Mouse (Mus musculus): ENCODE measurements around the gene Pilrb1.
"Not testable (repeated sequence)": the region's sequence is repeated elsewhere in the genome, so short reads cannot be mapped to it uniquely, and the experiment has no call there.

The Pilrb1 gene

GRCm38 (mm10) chr5:137857960-137858710 is at the start of gene Pilrb1:
Gene Pilrb1 (minus strand): TSS chr5:137858106.
- peak in 1 of 2 experiments; percentile 28 for DNase-seq (ENCODE audit: low spot score in 2 of 2)

DNA sequence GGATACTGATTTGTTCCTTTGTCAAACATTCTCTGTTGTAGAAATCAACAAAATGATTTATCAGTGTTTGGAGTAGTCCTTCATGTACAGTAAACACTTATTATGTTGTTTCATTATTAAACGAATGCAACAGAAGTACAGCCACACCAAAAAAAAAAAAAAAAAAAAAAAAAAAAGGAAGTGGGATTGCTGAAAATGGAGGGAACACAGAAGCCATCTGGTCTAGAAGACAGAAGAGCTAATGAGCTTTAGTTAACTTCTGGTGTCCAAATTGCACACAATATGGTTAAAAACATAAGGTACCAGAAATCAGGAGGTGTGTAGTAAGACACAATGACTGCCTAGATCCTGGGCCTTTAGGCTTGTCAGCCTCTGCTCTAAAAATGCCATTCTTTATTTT is 39.9 kb upstream of the Pilrb1 start:
- no peak for DNase-seq (ENCODE audit: low spot score in 2 of 2)

DNA sequence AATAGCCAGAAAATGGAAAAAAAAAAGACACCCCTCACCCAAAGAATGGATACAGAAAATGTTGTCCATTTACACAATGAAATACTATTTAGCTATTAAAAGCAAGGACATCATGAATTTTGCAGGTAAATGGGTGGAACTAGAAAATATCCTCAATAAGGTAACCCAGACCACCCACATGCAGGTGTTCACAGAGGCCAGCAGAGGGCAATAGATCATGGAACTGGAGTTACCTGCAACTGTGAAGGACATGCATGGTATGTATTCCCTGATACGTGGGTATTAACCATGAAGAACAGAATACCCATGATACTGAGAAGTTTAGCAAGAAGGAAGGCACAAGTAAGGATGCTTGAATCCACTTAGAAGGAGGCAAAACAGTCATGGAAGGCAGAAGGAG is 35.0 kb upstream of the Pilrb1 start:
- no peak for DNase-seq (ENCODE audit: low spot score in 2 of 2)

- DNase-seq (ENCODE audit: low spot score in 2 of 2), result no peak
These were observed 29.8 kb upstream of the Pilrb1 start for GRCm38 (mm10) chr5:137887666-137888065.

DNA sequence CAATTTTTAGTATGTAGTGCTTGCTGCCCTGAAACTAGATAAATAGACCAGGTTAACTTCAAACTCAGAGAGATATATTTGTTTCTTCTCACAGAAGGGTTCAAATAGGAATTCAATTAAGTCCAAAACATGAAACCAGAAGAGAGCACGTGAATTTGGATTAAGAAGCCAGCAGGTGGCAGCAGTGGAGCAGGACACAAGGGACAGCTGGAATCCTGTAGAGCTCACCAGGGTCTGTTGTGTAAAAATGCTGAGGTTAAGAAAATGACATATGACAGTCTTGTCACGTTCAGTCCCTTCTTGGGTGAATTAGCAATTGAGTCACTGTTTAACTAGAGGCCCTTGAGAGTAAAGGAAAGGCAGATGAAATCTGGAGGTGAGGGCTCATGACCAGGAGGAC is 28.0 kb upstream of the Pilrb1 start:
- peak; percentile 12 to 17 for DNase-seq (ENCODE audit: low spot score in 2 of 2)

DNA sequence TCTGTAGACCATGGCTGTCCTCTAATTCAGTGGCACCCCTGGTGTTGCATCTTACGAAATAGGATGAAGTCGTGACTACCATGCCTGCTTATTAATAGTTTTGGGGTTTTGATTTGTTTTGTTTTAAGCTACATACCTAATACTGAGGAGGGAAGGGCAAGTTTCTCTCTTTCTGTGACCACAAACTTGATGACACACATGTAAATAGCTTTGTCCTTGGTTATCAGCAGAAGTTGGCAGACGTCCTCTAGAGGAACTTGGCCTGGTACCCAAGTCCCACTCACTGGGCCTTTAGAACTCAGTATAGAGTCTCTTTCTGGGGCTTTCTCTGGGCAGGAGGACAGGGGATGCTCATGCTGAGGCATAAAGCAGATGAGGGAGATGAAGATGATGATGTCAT is 25.4 kb upstream of the Pilrb1 start:
- DNase-seq (ENCODE audit: low spot score in 2 of 2), result no peak

- DNase-seq (ENCODE audit: low spot score in 2 of 2), result no peak
These were observed 25.0 kb upstream of the Pilrb1 start for GRCm38 (mm10) chr5:137882922-137883321.

DNA sequence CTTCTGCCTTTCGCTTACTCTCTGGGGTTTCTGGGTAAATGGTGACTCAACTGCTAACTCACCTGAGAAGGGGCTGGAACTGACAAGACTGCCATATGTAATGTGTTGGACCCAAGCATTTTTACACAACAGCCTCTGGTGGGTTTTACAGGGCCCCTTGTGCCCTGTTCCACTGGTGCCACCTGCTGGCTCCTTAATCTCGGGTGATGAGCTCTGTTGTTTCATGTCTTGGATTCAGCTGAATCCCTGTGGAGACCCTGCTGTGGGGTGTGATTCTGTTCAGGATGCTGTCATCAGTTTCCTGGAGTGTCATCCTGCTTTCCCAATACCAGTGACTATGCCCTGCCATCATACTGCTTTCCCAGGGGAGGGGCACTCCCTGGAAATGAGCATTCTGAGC is 20.0 kb upstream of the Pilrb1 start:
- peak in 1 of 2 experiments; percentile 29 for DNase-seq (ENCODE audit: low spot score in 2 of 2)

- no peak for DNase-seq (ENCODE audit: low spot score in 2 of 2)
These were observed 17.1 kb upstream of the Pilrb1 start for GRCm38 (mm10) chr5:137875054-137875453.

GRCm38 (mm10) chr5:137872381-137872702 is 14.4 kb upstream of the Pilrb1 start:
- not testable (repeated sequence) for DNase-seq (ENCODE audit: low spot score in 2 of 2)

DNA sequence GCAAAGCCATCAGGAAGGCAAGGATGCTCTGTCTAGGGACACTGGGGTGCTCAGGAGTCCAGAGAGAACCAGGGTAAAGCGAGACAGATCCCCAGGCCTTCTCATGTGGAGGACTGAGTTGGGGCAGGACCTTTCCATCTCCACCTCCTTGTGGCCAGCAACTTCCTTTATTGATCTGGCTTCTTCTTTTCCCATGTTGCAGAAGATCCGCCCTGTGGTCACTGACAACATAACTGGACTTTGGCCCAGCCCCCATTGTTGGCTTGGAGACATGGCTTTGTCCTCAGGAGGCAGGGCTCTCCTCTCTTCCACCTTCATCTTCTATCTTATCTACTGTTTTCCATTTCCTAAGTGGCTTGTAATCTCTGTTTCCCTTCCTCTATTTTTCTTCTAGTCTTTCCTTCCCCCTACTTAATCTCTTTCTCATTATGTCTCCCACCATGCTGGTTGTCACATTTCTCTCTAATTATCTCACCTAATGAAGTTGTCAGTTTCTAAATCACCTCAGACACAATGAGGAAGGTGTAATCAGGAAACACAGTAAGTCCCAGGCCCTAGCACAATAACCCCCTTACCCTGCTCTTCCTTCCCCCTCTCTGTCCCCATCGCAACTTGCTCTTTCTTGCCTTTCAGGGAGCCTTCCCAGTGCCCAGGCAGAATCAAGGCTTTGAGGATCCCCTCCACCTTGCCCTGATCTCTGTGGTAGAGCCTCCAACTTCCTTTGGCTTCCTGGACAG is 13.9 kb upstream of the Pilrb1 start, which contains the start of gene Pilrb2:
Gene Pilrb2 (minus strand): TSS at position 172 of the 737 bp plus-strand sequence.
- DNase-seq (ENCODE audit: low spot score in 2 of 2), result not testable (repeated sequence)

GRCm38 (mm10) chr5:137868600-137868999 is 10.7 kb upstream of the Pilrb1 start:
- DNase-seq (ENCODE audit: low spot score in 2 of 2), result not testable (repeated sequence)

DNA sequence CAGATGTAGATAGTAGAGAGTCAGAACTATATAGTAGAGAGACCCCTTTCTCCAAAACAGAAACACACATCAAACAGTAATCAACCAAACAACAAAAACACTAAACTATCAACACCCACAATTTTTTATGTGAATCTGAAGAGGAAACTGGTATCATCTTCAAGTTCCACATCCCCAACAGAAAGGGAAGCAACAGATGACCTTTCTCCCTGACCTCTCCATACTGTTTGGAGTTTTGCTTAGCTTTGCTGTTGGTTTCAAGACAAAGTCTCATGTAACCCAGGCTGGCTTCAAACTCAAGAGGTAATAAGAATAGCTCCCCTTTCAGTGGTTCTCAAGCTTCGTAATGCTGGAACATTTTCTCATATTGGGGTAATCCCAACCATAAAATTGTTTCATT is 6.1 kb upstream of the Pilrb1 start:
- not testable (repeated sequence) for DNase-seq (ENCODE audit: low spot score in 2 of 2)

DNA sequence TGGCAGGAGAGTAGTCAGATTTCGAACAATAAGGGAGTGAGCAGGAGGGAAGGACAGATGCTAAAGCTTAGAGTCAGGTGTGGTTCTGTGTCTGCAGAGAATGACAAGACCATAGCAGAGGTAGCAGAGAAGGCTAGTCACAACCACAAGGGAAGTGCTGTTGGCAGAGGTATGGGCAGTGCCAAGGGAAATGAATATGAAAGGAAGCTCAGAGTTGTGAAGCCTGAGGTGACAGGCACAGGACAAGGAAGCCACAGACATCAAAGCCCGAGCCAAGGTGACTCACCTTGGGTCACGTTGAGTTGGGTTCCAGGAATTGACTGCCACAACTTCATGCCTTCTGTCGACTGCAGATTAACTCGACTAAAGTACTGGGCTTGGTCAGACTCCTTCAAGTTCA is 1.0 kb downstream of the Pilrb1 start:
- peak; percentile 46 to 48 for DNase-seq (ENCODE audit: low spot score in 2 of 2)

GRCm38 (mm10) chr5:137854907-137855306 is 3.0 kb downstream of the Pilrb1 start:
- not testable (repeated sequence) for DNase-seq (ENCODE audit: low spot score in 2 of 2)

DNA sequence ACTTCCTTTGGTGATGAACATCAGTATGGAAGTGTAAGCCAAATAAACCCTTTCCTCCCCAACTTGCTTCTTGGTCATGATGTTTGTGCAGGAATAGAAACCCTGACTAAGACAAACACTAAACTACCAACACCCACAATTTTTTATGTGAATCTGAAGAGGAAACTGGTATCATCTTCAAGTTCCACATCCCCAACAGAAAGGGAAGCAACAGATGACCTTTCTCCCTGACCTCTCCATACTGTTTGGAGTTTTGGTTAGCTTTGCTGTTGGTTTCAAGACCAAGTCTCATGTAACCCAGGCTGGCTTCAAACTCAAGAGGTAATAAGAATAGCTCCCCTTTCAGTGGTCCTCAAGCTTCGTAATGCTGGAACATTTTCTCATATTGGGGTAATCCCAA is 7.6 kb downstream of the Pilrb1 start:
- not testable (repeated sequence) for DNase-seq (ENCODE audit: low spot score in 2 of 2)

DNA sequence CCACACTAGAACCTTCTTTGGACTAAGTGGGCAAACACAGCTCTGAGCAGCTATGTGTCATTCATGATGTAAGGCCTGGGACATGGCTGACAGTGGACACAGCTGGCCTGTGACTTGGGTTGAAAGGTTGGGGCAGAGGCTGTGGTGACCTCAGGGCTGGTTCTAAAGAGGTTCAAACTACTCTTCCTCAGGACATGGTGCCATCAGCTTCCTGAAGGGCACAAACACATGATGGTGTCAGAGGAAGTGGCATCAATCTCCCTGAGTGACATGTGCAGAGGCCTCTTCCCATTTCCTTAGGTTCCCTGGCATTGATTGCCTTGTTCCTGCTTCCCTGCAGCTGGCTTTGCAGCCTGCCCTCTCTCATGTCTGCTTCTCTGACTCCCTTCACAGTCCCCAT is 20.8 kb downstream of the Pilrb1 start:
- DNase-seq (ENCODE audit: low spot score in 2 of 2), result not testable (repeated sequence)

DNA sequence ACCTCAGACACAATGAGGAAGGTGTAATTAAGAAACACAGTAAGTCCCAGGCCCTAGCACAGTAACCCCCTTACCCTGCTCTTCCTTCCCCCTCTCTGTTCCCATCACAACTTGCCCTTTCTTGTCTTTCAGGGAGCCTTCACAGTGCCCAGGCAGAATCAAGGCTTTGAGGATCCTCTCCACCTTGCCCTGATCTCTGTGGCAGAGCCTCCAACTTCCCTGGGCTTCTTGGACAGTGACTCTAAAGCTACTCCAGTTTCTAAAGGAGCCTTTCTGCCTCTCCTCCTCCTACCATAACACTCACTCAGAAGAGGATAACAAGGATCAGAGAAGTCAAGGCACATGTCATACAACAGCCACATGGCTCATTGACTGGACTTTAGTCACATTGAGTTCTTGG is 21.3 kb downstream of the Pilrb1 start:
- DNase-seq (ENCODE audit: low spot score in 2 of 2), result no peak

GRCm38 (mm10) chr5:137835966-137836520 is 21.9 kb downstream of the Pilrb1 start, which contains the start of gene Pilra:
Gene Pilra (minus strand): TSS chr5:137836281.
- DNase-seq (ENCODE audit: low spot score in 2 of 2), result not testable (repeated sequence)

DNA sequence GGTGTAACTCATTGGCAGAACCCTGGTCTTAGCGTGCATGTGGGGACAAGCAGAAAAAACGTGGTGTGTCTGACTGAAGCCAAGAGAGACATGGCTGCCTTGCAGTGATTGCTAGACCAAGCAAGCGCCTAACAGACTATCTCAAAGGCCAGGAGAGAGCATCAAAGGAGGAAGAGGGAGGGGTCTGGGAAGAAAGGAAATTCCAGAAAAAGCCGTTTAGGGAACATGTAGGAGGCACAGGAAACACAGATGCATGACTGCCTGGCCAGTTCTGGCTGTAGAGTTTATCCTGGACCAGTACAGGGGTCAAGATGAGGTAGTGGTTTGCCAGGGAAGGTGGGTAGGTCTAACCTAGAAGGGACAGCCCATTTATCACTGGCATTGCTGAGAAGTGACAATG is 24.4 kb downstream of the Pilrb1 start:
- no peak for DNase-seq (ENCODE audit: low spot score in 2 of 2)

DNA sequence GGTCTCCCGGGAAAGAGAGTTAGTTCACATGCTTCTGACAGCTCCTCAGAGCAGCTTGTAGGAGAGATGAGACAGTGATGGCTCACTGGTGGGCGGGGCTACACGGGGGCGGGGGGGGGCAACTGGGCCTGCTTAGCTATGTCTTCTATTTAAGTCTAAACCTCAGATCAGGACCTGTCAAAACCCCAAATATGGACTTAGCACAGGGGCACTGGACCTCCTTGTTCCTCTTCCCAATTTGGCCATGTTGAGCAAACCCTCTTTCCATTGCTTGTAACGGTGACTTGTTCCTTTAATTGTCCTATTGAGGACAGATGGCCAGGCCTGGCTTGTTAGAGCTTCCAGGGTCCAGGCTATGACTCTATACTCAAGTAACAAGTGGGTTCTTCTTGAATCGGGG is 26.4 kb downstream of the Pilrb1 start:
- DNase-seq (ENCODE audit: low spot score in 2 of 2), result no peak

DNA sequence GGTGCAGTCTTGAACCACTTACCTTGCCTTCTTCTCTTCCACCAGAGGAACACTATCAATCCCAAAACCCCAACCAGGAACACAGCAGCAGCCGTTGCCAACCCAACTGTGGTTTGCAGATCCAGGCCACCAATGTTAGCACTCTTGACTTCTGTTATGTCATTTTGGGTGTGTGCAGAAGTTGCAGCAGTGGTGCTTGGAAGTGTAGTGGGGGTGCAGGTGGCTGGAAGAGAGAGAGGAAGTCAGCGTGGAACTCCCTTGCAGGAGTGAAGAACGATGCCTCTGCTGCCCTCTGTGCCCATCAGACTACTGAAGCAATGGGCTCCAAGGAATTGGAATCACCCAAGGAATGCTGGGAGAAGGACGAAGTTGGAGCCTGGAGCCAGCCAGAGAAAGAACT is 26.8 kb downstream of the Pilrb1 start:
- no peak for DNase-seq (ENCODE audit: low spot score in 2 of 2)

- DNase-seq (ENCODE audit: low spot score in 2 of 2), result no peak
These were observed 27.7 kb downstream of the Pilrb1 start for GRCm38 (mm10) chr5:137830238-137830637.
